Mouse (Mus musculus): ENCODE data around the gene Tent5b. TPM values are rescaled to one million over a fixed set of nuclear protein-coding genes. Genes with fewer than 3 reads are reported as not detected.
"Not testable (repeated sequence)": the region's sequence is repeated elsewhere in the genome, so short reads cannot be mapped to it uniquely, and the experiment has no call there.

Tent5b gene
- total RNA-seq, 2 experiments from 2014 or later, result 0.38 to 1.2 TPM

- DNase-seq, result no peak
Measured at GRCm38 (mm10) chr4:133501514-133501913, 21.6 kb downstream of the Tent5b start.

- no peak for DNase-seq
Measured at GRCm38 (mm10) chr4:133504300-133504699, 24.4 kb downstream of the Tent5b start.

- DNase-seq, result no peak
Measured at GRCm38 (mm10) chr4:133504755-133505485, 25.0 kb downstream of the Tent5b start.

- no peak for DNase-seq
Measured at GRCm38 (mm10) chr4:133506573-133506972, 26.6 kb downstream of the Tent5b start.

GRCm38 (mm10) chr4:133508990-133509389 is 29.1 kb downstream of the Tent5b start:
- no peak for DNase-seq

- DNase-seq, result no peak
Measured at GRCm38 (mm10) chr4:133511050-133511449, 31.1 kb downstream of the Tent5b start.

GRCm38 (mm10) chr4:133512511-133512910 is 32.6 kb downstream of the Tent5b start:
- not testable (repeated sequence) for DNase-seq

GRCm38 (mm10) chr4:133512972-133513371 is 33.0 kb downstream of the Tent5b start:
- DNase-seq, result peak; percentile 59

- no peak for DNase-seq
Measured at GRCm38 (mm10) chr4:133518601-133519368, 38.9 kb downstream of the Tent5b start, which contains the start of gene Kdf1. Gene Kdf1 (plus strand): TSS chr4:133518963.

GRCm38 (mm10) chr4:133519369-133519665 is 39.4 kb downstream of the Tent5b start:
- DNase-seq, result no peak

GRCm38 (mm10) chr4:133521502-133521901 is 41.6 kb downstream of the Tent5b start:
- DNase-seq, result no peak

- DNase-seq, result no peak
Measured at GRCm38 (mm10) chr4:133527788-133528187, 47.9 kb downstream of the Tent5b start.

- DNase-seq, result no peak
Measured at GRCm38 (mm10) chr4:133532777-133533176, 52.8 kb downstream of the Tent5b start.

- DNase-seq, result no peak
Measured at GRCm38 (mm10) chr4:133536081-133536480, 56.1 kb downstream of the Tent5b start.

GRCm38 (mm10) chr4:133536652-133537051 is 56.7 kb downstream of the Tent5b start:
- DNase-seq, result no peak

Other genes with a start within 250 kb of the Tent5b start
- 10 to 100 TPM in 1 of 2 experiments, 1 to 10 TPM in 1; 5.8 to 12.5 TPM for gene Map3k6, start 239.3 kb upstream of the Tent5b start, total RNA-seq (2021)
- gene Sytl1, start 217.0 kb upstream of the Tent5b start, total RNA-seq (2021), result under 1 TPM; 0.29 to 0.36 TPM
- gene Tmem222, start 202.3 kb upstream of the Tent5b start, total RNA-seq (2021), result 10 to 100 TPM; 20.8 to 23.5 TPM
- 10 to 100 TPM; 76.3 to 85.0 TPM for gene Wdtc1, start 126.7 kb upstream of the Tent5b start, total RNA-seq (2021)
- 1 to 10 TPM; 8.0 to 9.1 TPM for gene Slc9a1, start 110.4 kb upstream of the Tent5b start, total RNA-seq (2021)
- gene Trnp1, start 18.4 kb downstream of the Tent5b start, total RNA-seq (2021), result under 1 TPM; 0.77 to 0.96 TPM
- gene Kdf1, start 38.8 kb downstream of the Tent5b start, total RNA-seq (2021), result not detected
- gene Nudc, start 65.9 kb downstream of the Tent5b start, total RNA-seq (2021), result 10 to 100 TPM; 40.3 to 44.7 TPM
- gene Nr0b2, start 73.2 kb downstream of the Tent5b start, total RNA-seq (2021), result not detected
- gene Gpatch3, start 94.6 kb downstream of the Tent5b start, total RNA-seq (2021), result 1 to 10 TPM; 2.1 to 3.6 TPM
- gene Gpn2, start 104.2 kb downstream of the Tent5b start, total RNA-seq (2021), result 1 to 10 TPM; 4.6 to 4.9 TPM
- gene Sfn, start 122.0 kb downstream of the Tent5b start, total RNA-seq (2021), result 1 to 10 TPM; 1.1 to 1.2 TPM
- 10 to 100 TPM; 22.9 to 24.3 TPM for gene Zdhhc18, start 170.0 kb downstream of the Tent5b start, total RNA-seq (2021)
- gene Pigv, start 192.5 kb downstream of the Tent5b start, total RNA-seq (2021), result 1 to 10 TPM; 8.3 to 9.6 TPM

Measured in gastrocnemius, postnatal 25 days (tissue).